Mouse (Mus musculus) embryonic facial prominence, embryonic 14.5 days (tissue): Measurements from ENCODE around the gene Pafah1b3. TPM values are rescaled to one million over a fixed set of nuclear protein-coding genes. Genes with fewer than 3 reads are reported as not detected.
"Not testable (repeated sequence)": the region's sequence is repeated elsewhere in the genome, so short reads cannot be mapped to it uniquely, and the experiment has no call there.

Source experiments
- ATAC-seq: fragments of 200-750 bp; cut with Nextera tagmentation; 2 replicates; pipeline ENCODE4 v1.8.0; 2017; ENCODE audit warnings: low read depth, moderate number of reproducible peaks, moderate TSS enrichment
- DNase-seq: peaks from one replicate; pipeline ENCODE4 v3.0.0-alpha.2; 2015; ENCODE audit warnings: low spot score
- H3K27ac ChIP-seq: fragments of 300-500 bp; sonication (generic); replicated peaks from 2 replicates; pipeline ENCODE4 v1.5.1; 2014; ENCODE audit warnings: low read depth, mild to moderate bottlenecking, low read length, moderate library complexity
- H3K27me3 ChIP-seq: fragments of 300-500 bp; sonication (generic); replicated peaks from 2 replicates; pipeline ENCODE4 v1.6.1; 2014; ENCODE audit warnings: low read length; ENCODE audit not compliant: control insufficient read depth, insufficient read depth
- H3K36me3 ChIP-seq: fragments of 300-500 bp; sonication (generic); 2 replicates; pipeline ENCODE4 v1.6.1; 2014; ENCODE audit warnings: low read length, mixed read lengths; ENCODE audit not compliant: control insufficient read depth, insufficient read depth
- H3K4me1 ChIP-seq: fragments of 300-500 bp; sonication (generic); 2 replicates; pipeline ENCODE4 v1.6.1; 2014; ENCODE audit warnings: antibody characterized with exemption, low read length; ENCODE audit not compliant: control insufficient read depth, insufficient read depth
- H3K4me2 ChIP-seq: fragments of 300-500 bp; sonication (generic); 2 replicates; pipeline ENCODE4 v1.6.1; 2014; ENCODE audit warnings: low read depth, mild to moderate bottlenecking, low read length, moderate library complexity, mixed read lengths
- H3K4me3 ChIP-seq: fragments of 300-500 bp; sonication (generic); 2 replicates; pipeline ENCODE4 v1.5.1; 2014; ENCODE audit warnings: low read depth, mild to moderate bottlenecking, low read length
- H3K9ac ChIP-seq: fragments of 300-500 bp; sonication (generic); 2 replicates; pipeline ENCODE4 v1.6.1; 2014; ENCODE audit warnings: low read depth, mild to moderate bottlenecking, low read length, moderate library complexity, mixed read lengths
- H3K9me3 ChIP-seq: fragments of 300-500 bp; sonication (generic); 2 replicates; pipeline ENCODE4 v1.6.1; 2016; ENCODE audit warnings: low read length; ENCODE audit not compliant: control insufficient read depth
- WGBS: fragments of 180-500 bp; shearing (Covaris S2); extraction: QIAGEN DNeasy Blood & Tissue Kit; methylation state at CpG from one replicate; pipeline ENCODE4 v1.1.7; 2014; 5-methylcytosine and 5-hydroxymethylcytosine counted together
- polyA plus RNA-seq: library from polyadenylated mRNA; unstranded; fragments of >200 nt; fragmentation: Nextera tagmentation; extraction: Ambion mirVana; gene quantifications from 2 replicates; pipeline ENCODE4 v1.2.1, GENCODE M21; 2014

The Pafah1b3 gene
- polyA plus RNA-seq, 1 experiment from 2014 or later: 173 TPM

DNA sequence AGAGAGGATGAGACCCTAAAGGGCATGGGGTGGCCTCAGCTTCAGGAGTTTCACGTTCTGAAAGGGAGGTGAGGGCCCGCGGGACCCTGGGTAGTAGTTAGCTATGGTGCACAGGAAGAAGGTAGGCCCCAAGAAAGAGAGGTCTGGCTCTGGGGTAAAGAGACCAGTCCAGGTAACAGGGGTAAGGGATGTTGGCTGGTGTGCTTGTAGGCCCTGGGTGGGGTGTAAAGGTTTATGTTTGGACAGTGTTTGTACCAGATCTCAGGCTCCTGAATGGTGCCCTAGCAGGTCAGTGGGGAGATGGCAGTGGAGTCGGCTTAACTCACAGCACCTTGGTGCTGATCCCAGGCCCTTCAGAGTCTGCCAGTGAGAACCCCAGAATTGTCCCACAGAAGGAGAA is 28.8 kb downstream of the Pafah1b3 start:
- ATAC-seq: no peak
- H3K36me3 ChIP-seq: peaks cover 34% of the 10 kb centered on the region
- peak overlapping the region; percentile 92 for H3K4me2 ChIP-seq
- H3K27ac ChIP-seq: peak overlapping the region; percentile 75; the same call in 1 of the 2 replicates
- peak overlapping the region; percentile 80 for H3K9ac ChIP-seq
- no peak for DNase-seq
- 37% methylated on average over 4 of the region's 4 CpGs for WGBS
- no peaks in the 10 kb centered on the region for H3K9me3 ChIP-seq
- H3K4me3 ChIP-seq: peak overlapping the region; percentile 69
- H3K27me3 ChIP-seq: no peaks in the 10 kb centered on the region
- peaks cover 11% of the 10 kb centered on the region for H3K4me1 ChIP-seq

GRCm38 (mm10) chr7:25268588-25268987 is 29.2 kb downstream of the Pafah1b3 start:
- peak overlapping the region; percentile 80 for H3K9ac ChIP-seq

GRCm38 (mm10) chr7:25267751-25268463 is 29.9 kb downstream of the Pafah1b3 start:
- Histone ChIP-seq H3K36me3 (peaks cover 23% of the 10 kb centered on the region), H3K4me2 (peak overlapping the region; percentile 92), H3K27ac (peak overlapping the region; percentile 89), H3K9ac (peak overlapping the region; percentile 80), H3K4me3 (peak overlapping the region; percentile 69), H3K27me3 (no peaks in the 10 kb centered on the region), H3K9me3 (no peaks in the 10 kb centered on the region), H3K4me1 (peaks cover 10% of the 10 kb centered on the region)
- 1% methylated on average over 33 of the region's 33 CpGs for WGBS
- peak; percentile 100 for DNase-seq
- peak; percentile 96 for ATAC-seq

More at GRCm38 (mm10) chr7:25268588-25268987, 29.2 kb downstream of the Pafah1b3 start:
- Histone ChIP-seq H3K9me3 (no peaks in the 10 kb centered on the region), H3K36me3 (peaks cover 30% of the 10 kb centered on the region), H3K27ac (peak overlapping the region; percentile 75), H3K4me1 (peaks cover 10% of the 10 kb centered on the region), H3K4me3 (peak overlapping the region; percentile 69), H3K27me3 (no peaks in the 10 kb centered on the region), H3K4me2 (peak overlapping the region; percentile 92)
- ATAC-seq (no peak), DNase-seq (no peak)
- 7% methylated on average over 7 of the region's 7 CpGs for WGBS

GRCm38 (mm10) chr7:25267301-25267750 is 30.5 kb downstream of the Pafah1b3 start, which contains the start of gene Cic:
TSS of gene Cic (plus strand) at chr7:25267704.
- DNase-seq (peak; percentile 100), ATAC-seq (peak; percentile 86)
- under 1% methylated on average over 28 of the region's 29 CpGs for WGBS
- peak within 1 kb of the TSS; percentile 80 for H3K9ac ChIP-seq
- peak within 1 kb of the TSS; percentile 92 for H3K4me2 ChIP-seq
- no peaks in the 10 kb centered on the region for H3K27me3 ChIP-seq
- no peaks in the 10 kb centered on the region for H3K9me3 ChIP-seq
- peak within 1 kb of the TSS; percentile 69 for H3K4me3 ChIP-seq
- peak within 1 kb of the TSS; percentile 89 for H3K27ac ChIP-seq
- peaks cover 10% of the 10 kb centered on the region for H3K4me1 ChIP-seq
- peaks cover 17% of the 10 kb centered on the region; the same call in 1 of the 2 replicates for H3K36me3 ChIP-seq

DNA sequence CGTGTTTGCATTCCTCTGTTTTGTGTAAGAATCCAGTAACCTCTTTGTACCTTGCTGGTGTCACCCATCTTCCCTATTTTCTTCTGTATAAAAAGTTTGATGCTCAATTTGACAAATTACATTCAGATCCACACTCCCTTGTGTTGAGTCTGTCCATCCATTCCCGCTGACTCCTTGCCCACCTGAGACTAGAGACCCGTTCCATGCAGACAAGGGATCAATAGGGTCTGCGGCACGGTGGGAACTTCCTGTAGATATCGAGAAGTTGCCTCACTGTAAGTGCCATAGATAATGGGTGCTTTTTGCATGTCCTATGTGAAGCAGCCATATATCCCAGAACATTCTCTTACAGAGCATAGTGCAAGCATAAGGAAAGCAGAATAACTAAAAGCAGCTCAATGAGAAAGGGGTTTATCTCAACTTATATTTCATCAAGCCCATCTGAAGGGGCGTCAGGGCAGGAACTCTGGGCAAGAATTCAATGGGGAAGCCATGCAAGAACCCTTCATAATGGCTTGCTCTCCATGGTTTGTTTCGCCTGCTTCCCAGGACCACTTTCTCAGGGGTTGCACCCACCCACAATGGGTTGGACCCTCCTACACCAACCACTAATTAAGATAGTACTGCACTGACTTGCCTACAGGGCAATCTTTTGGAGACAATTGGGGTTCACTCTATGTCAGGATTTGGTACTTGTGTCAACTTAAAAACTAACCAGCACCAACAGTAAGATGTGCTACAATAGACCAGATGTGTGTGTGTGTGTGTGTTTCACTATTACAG is 31.4 kb downstream of the Pafah1b3 start:
- no peak overlapping the region for H3K27ac ChIP-seq
- WGBS: 84% methylated on average over 8 of the region's 8 CpGs
- peak overlapping the region; percentile 69 for H3K4me3 ChIP-seq

DNA sequence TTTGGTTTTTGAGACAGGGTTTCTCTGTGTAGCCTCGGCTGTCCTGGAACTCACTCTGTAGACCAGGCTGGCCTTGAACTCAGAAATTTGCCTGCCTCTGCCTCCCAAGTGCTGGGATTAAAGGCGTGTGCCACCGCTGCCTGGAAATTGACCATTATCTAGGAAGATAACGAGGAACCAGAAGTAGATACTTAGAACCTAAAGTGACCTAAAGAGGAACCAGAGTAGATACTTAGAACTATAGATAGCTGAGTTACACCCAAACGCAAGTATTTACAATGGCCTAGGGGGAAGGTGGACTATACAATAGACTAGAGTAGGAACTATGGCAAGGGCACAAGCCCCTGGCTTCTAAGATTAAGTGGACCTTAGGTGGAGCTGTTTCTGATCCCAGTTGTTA is 32.0 kb downstream of the Pafah1b3 start:
- H3K4me2 ChIP-seq, H3K9me3 ChIP-seq, H3K27ac ChIP-seq, ATAC-seq, DNase-seq, H3K9ac ChIP-seq, H3K27me3 ChIP-seq, H3K4me3 ChIP-seq, H3K36me3 ChIP-seq: not testable (repeated sequence)
- 84% methylated on average over 5 of the region's 5 CpGs for WGBS
- H3K4me1 ChIP-seq: peaks cover 10% of the 10 kb centered on the region

More for the DNA sequence above, 31.4 kb downstream of the Pafah1b3 start:
- H3K36me3 ChIP-seq: peaks cover 8% of the 10 kb centered on the region; the same call in 1 of the 2 replicates
- no peaks in the 10 kb centered on the region for H3K9me3 ChIP-seq
- H3K27me3 ChIP-seq: no peaks in the 10 kb centered on the region
- peaks cover 10% of the 10 kb centered on the region for H3K4me1 ChIP-seq
- ATAC-seq: no peak
- no peak overlapping the region; the same call in 1 of the 2 replicates for H3K9ac ChIP-seq
- H3K4me2 ChIP-seq: peak overlapping the region; percentile 58
- DNase-seq: no peak

DNA sequence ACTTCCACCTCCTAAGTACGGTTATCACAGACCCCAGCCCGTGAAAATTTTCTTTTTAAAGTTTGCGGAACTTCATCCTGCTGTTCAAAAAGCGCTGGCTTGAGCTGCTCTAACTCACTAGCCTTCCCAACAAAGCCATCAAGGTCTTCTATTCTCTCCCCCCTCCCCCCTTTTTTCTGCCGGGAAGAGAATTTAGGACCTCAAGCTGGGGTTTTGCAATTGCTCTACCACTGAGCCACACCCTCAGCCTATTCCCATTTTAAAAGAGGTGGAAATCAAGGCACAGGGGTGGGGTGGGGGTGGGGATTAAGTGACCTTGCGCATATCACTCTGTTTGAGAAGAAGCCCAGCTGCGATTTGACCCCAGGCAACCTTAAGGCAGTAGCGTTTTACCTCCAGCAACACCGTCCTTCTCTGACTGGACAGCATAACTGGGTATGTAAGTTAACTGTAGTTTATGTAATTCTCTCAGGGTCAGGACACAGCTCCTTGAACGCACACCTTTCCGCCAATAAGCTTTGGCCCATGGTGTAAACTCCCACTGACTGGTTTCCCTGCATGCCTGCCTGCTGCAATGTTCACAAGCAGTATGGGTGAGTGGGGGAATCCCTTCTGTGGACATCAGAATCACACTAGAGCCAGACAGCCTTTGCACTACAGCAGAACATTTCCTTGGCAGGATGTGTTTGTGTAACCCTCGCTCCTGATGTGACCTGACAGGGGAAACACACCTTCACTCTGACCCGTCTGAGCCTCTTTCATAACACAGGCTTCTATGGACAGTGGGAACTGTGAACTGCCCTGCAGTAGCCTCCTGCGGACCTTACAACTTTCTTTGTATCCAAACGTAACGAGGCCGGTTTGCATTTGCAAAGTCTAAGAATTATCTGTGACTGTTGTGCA is 33.6 kb downstream of the Pafah1b3 start:
- DNase-seq: no peak
- H3K27me3 ChIP-seq: no peaks in the 10 kb centered on the region
- H3K27ac ChIP-seq: no peak overlapping the region
- H3K9me3 ChIP-seq: no peaks in the 10 kb centered on the region
- WGBS: 24% methylated on average over 17 of the region's 17 CpGs
- no peak overlapping the region for H3K4me3 ChIP-seq
- ATAC-seq: no peak
- no peak overlapping the region for H3K9ac ChIP-seq
- H3K36me3 ChIP-seq: no peaks in the 10 kb centered on the region
- H3K4me2 ChIP-seq: no peak overlapping the region
- H3K4me1 ChIP-seq: peaks cover 10% of the 10 kb centered on the region

DNA sequence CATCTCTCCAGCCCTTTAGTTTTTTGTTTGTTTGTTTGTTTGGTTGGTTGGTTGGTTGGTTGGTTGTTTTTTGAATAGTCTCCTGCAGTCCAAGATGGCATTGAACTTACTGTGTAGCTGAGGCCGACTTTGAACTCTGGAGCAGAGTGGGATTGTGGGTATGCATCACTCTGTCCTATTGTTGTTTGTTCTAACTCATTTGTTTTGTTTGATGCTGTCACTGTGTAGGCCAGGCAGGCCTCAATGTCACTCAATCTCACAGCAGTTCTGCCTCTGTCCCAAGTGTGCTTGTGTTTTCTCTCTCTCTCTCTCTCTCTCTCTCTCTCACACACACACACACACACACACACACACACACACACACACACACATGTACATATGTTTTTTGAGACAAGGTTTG is 35.9 kb downstream of the Pafah1b3 start:
- DNase-seq (no peak), ATAC-seq (no peak)
- Histone ChIP-seq H3K9ac (no peak overlapping the region), H3K9me3 (no peaks in the 10 kb centered on the region), H3K27ac (no peak overlapping the region), H3K4me2 (no peak overlapping the region), H3K36me3 (no peaks in the 10 kb centered on the region), H3K4me3 (no peak overlapping the region), H3K4me1 (peaks cover 4% of the 10 kb centered on the region; the same call in 1 of the 2 replicates), H3K27me3 (no peaks in the 10 kb centered on the region)
- WGBS: 57% methylated on average over 1 of the region's 1 CpGs
